Mouse (Mus musculus): ENCODE measurements around the gene Pvr. TPM values are rescaled to one million over a fixed set of nuclear protein-coding genes. Genes with fewer than 3 reads are reported as not detected.

The Pvr gene
- 3.6 and 3.9 TPM in 2 replicates for polyA plus RNA-seq (2016; fragmentation: Nextera tagmentation; extraction: Ambion mirVana)

- Histone ChIP-seq H3K27me3 (replicated peaks) (0 out of 2 replicates have a peak, but pooled peaks cover 5% of the 10 kb centered on the region), H3K27ac (peak within 1 kb of the TSS; percentile 31), H3K4me1 (peaks cover 26% of the 10 kb centered on the region), H3K4me3 (peak within 1 kb of the TSS; percentile 65), H3K4me2 (peak within 1 kb of the TSS; percentile 75), H3K9me3 (replicated peaks) (no peaks in the 10 kb centered on the region), H3K9ac (peak within 1 kb of the TSS; percentile 66), H3K36me3 (peaks cover 18% of the 10 kb centered on the region)
- WGBS (ENCODE audit: insufficient replicate concordance), result under 1% methylated on average over 60 of the region's 60 CpGs
- peak; percentile 81 for ATAC-seq
Measured at GRCm38 (mm10) chr7:19920506-19921261, at the start of gene Pvr. TSS of gene Pvr (minus strand) at chr7:19921160.

- peaks cover 19% of the 10 kb centered on the region for H3K9me3 ChIP-seq (replicated peaks)
- no peaks in the 10 kb centered on the region for H3K27me3 ChIP-seq (replicated peaks)
- H3K4me3 ChIP-seq, result no peak overlapping the region
- no peak overlapping the region for H3K27ac ChIP-seq
- no peak overlapping the region for H3K9ac ChIP-seq
- ATAC-seq, result no peak
- no peaks in the 10 kb centered on the region for H3K4me1 ChIP-seq
- WGBS (ENCODE audit: insufficient replicate concordance), result 83% methylated on average over 8 of the region's 8 CpGs
- H3K4me2 ChIP-seq, result no peak overlapping the region
- no peaks in the 10 kb centered on the region for H3K36me3 ChIP-seq
Measured at GRCm38 (mm10) chr7:19970196-19970595, 49.2 kb upstream of the Pvr start.

GRCm38 (mm10) chr7:19969541-19970090 is 48.7 kb upstream of the Pvr start:
- Histone ChIP-seq H3K27me3 (replicated peaks) (no peaks in the 10 kb centered on the region), H3K4me1 (no peaks in the 10 kb centered on the region), H3K27ac (no peak overlapping the region), H3K4me3 (no peak overlapping the region), H3K9ac (no peak overlapping the region), H3K4me2 (no peak overlapping the region), H3K36me3 (no peaks in the 10 kb centered on the region), H3K9me3 (replicated peaks) (peaks cover 19% of the 10 kb centered on the region)
- WGBS (ENCODE audit: insufficient replicate concordance), result 85% methylated on average over 4 of the region's 4 CpGs
- no peak for ATAC-seq

GRCm38 (mm10) chr7:19969106-19969505 is 48.1 kb upstream of the Pvr start:
- Histone ChIP-seq H3K4me1 (no peaks in the 10 kb centered on the region), H3K36me3 (no peaks in the 10 kb centered on the region), H3K27me3 (replicated peaks) (no peaks in the 10 kb centered on the region), H3K9ac (no peak overlapping the region), H3K27ac (no peak overlapping the region), H3K4me3 (no peak overlapping the region), H3K9me3 (replicated peaks) (peaks cover 19% of the 10 kb centered on the region), H3K4me2 (no peak overlapping the region)
- ATAC-seq, result no peak
- 61% methylated on average over 3 of the region's 3 CpGs for WGBS (ENCODE audit: insufficient replicate concordance)

GRCm38 (mm10) chr7:19964985-19965579 is 44.1 kb upstream of the Pvr start, which contains the start of gene Ceacam20:
TSS of gene Ceacam20 (plus strand) at chr7:19965412.
- WGBS (ENCODE audit: insufficient replicate concordance), result 61% methylated on average over 7 of the region's 7 CpGs

GRCm38 (mm10) chr7:19962423-19962822 is 41.5 kb upstream of the Pvr start:
- no peak overlapping the region for H3K9ac ChIP-seq
- no peaks in the 10 kb centered on the region for H3K27me3 ChIP-seq (replicated peaks)
- H3K4me3 ChIP-seq, result no peak overlapping the region
- H3K4me2 ChIP-seq, result no peak overlapping the region
- H3K4me1 ChIP-seq, result no peaks in the 10 kb centered on the region
- ATAC-seq, result no peak
- H3K27ac ChIP-seq, result no peak overlapping the region
- H3K9me3 ChIP-seq (replicated peaks), result no peaks in the 10 kb centered on the region
- H3K36me3 ChIP-seq, result no peaks in the 10 kb centered on the region
- 48% methylated on average over 1 of the region's 1 CpGs for WGBS (ENCODE audit: insufficient replicate concordance)

More at GRCm38 (mm10) chr7:19964985-19965579, 44.1 kb upstream of the Pvr start, which contains the start of gene Ceacam20:
- no peak for ATAC-seq
- Histone ChIP-seq H3K9ac (no peak within 1 kb of the TSS), H3K4me1 (no peaks in the 10 kb centered on the region), H3K4me2 (no peak within 1 kb of the TSS), H3K9me3 (replicated peaks) (peaks cover 11% of the 10 kb centered on the region), H3K27me3 (replicated peaks) (no peaks in the 10 kb centered on the region), H3K36me3 (no peaks in the 10 kb centered on the region), H3K4me3 (no peak within 1 kb of the TSS), H3K27ac (no peak within 1 kb of the TSS)

- H3K9ac ChIP-seq, result no peak overlapping the region
- no peak overlapping the region for H3K4me2 ChIP-seq
- H3K9me3 ChIP-seq (replicated peaks), result no peaks in the 10 kb centered on the region
- 1% methylated on average over 7 of the region's 7 CpGs for WGBS (ENCODE audit: insufficient replicate concordance)
- H3K27ac ChIP-seq, result no peak overlapping the region
- no peaks in the 10 kb centered on the region for H3K36me3 ChIP-seq
- no peaks in the 10 kb centered on the region for H3K27me3 ChIP-seq (replicated peaks)
- H3K4me3 ChIP-seq, result no peak overlapping the region
- H3K4me1 ChIP-seq, result 0 out of 2 replicates have a peak, but pooled peaks cover 7% of the 10 kb centered on the region
- ATAC-seq, result no peak
Measured at GRCm38 (mm10) chr7:19956341-19956781, 35.4 kb upstream of the Pvr start.

GRCm38 (mm10) chr7:19955861-19956260 is 34.9 kb upstream of the Pvr start:
- no peak for ATAC-seq
- 67% methylated on average over 4 of the region's 4 CpGs for WGBS (ENCODE audit: insufficient replicate concordance)
- Histone ChIP-seq H3K27ac (no peak overlapping the region), H3K4me2 (no peak overlapping the region), H3K4me1 (peaks cover 7% of the 10 kb centered on the region; the same call in 1 of the 2 replicates), H3K4me3 (no peak overlapping the region), H3K9me3 (replicated peaks) (no peaks in the 10 kb centered on the region), H3K9ac (no peak overlapping the region), H3K27me3 (replicated peaks) (no peaks in the 10 kb centered on the region), H3K36me3 (no peaks in the 10 kb centered on the region)

- ATAC-seq, result no peak
- Histone ChIP-seq H3K9ac (no peak overlapping the region), H3K4me3 (no peak overlapping the region), H3K4me2 (no peak overlapping the region), H3K27me3 (replicated peaks) (no peaks in the 10 kb centered on the region), H3K36me3 (no peaks in the 10 kb centered on the region), H3K4me1 (peaks cover 17% of the 10 kb centered on the region; the same call in 1 of the 2 replicates), H3K9me3 (replicated peaks) (no peaks in the 10 kb centered on the region), H3K27ac (no peak overlapping the region)
- WGBS (ENCODE audit: insufficient replicate concordance), result 68% methylated on average over 9 of the region's 9 CpGs
Measured at GRCm38 (mm10) chr7:19953054-19953453, 32.1 kb upstream of the Pvr start.

- H3K27ac ChIP-seq, result no peak overlapping the region
- no peaks in the 10 kb centered on the region for H3K27me3 ChIP-seq (replicated peaks)
- no peak overlapping the region for H3K4me2 ChIP-seq
- no peak overlapping the region for H3K9ac ChIP-seq
- no peaks in the 10 kb centered on the region for H3K36me3 ChIP-seq
- no peaks in the 10 kb centered on the region for H3K9me3 ChIP-seq (replicated peaks)
- H3K4me1 ChIP-seq, result peaks cover 17% of the 10 kb centered on the region; the same call in 1 of the 2 replicates
- no peak overlapping the region for H3K4me3 ChIP-seq
- 70% methylated on average over 10 of the region's 10 CpGs for WGBS (ENCODE audit: insufficient replicate concordance)
- ATAC-seq, result no peak
Measured at GRCm38 (mm10) chr7:19952320-19952986, 31.5 kb upstream of the Pvr start.

- no peak within 1 kb of the TSS for H3K27ac ChIP-seq
- 53% methylated on average over 9 of the region's 9 CpGs for WGBS (ENCODE audit: insufficient replicate concordance)
- ATAC-seq, result peak; percentile 42; the same call in 1 of the 2 replicates
Measured at GRCm38 (mm10) chr7:19950589-19950988, 29.6 kb upstream of the Pvr start, which contains the start of gene Igsf23. TSS of gene Igsf23 (minus strand) at chr7:19950756.

More at GRCm38 (mm10) chr7:19950589-19950988, 29.6 kb upstream of the Pvr start, which contains the start of gene Igsf23:
- Histone ChIP-seq H3K9me3 (replicated peaks) (no peaks in the 10 kb centered on the region), H3K27me3 (replicated peaks) (no peaks in the 10 kb centered on the region), H3K4me2 (no peak within 1 kb of the TSS), H3K4me1 (peaks cover 10% of the 10 kb centered on the region; the same call in 1 of the 2 replicates), H3K4me3 (no peak within 1 kb of the TSS), H3K36me3 (no peaks in the 10 kb centered on the region), H3K9ac (no peak within 1 kb of the TSS)
